Mouse (Mus musculus) heart, postnatal 0 days (tissue): ENCODE measurements around the gene Scamp3.

Experiments
- CTCF ChIP-seq: IDR thresholded peaks from 2 replicates; pipeline ENCODE4 v1.5.1; 2016; ENCODE audit warnings: antibody characterized with exemption, control low read depth, low read depth
- EP300 ChIP-seq: IDR thresholded peaks from 2 replicates; pipeline ENCODE4 v1.6.1; 2016; ENCODE audit warnings: antibody characterized with exemption, low read depth

GRCm38 (mm10) chr3:89187690-89188477 lies 10.6 kb downstream of the Scamp3 start:
- no peak for TF ChIP-seq EP300
- TF ChIP-seq CTCF, result no peak
